Mouse (Mus musculus) thymus, adult 2 months (tissue): ENCODE data around the gene Stard3nl. TPM values are rescaled to one million over a fixed set of nuclear protein-coding genes. Genes with fewer than 3 reads are reported as not detected.
A peak's percentile ranks its signal among the peaks of the same experiment; 100 is the strongest.

Experiments used
- DNase-seq: peaks from one replicate; pipeline ENCODE4 v3.0.0; 2021
- H3K27ac ChIP-seq: fragments of 200-500 bp; 2 replicates; pipeline ENCODE4 v1.5.1; 2012; ENCODE audit warnings: low read length, control low read depth; ENCODE audit not compliant: control insufficient read depth, insufficient read depth
- H3K27me3 ChIP-seq: fragments of 200-500 bp; 2 replicates; pipeline ENCODE4 v1.6.1; 2012; ENCODE audit warnings: mild to moderate bottlenecking, low read length, moderate library complexity, mixed read lengths; ENCODE audit not compliant: control insufficient read depth, insufficient read depth
- H3K36me3 ChIP-seq: fragments of 200-500 bp; 2 replicates; pipeline ENCODE4 v1.6.1; 2012; ENCODE audit warnings: mild to moderate bottlenecking, low read length, moderate library complexity; ENCODE audit not compliant: control insufficient read depth, insufficient read depth
- H3K4me1 ChIP-seq: fragments of 200-500 bp; replicated peaks from 2 replicates; pipeline ENCODE4 v1.6.1; 2012; ENCODE audit warnings: low read length; ENCODE audit not compliant: control insufficient read depth, insufficient read depth
- H3K4me3 ChIP-seq: fragments of 200-500 bp; 2 replicates; pipeline ENCODE4 v1.5.1; 2012; ENCODE audit warnings: mild to moderate bottlenecking, low read length, control low read depth, moderate library complexity; ENCODE audit not compliant: control insufficient read depth, insufficient read depth
- CTCF ChIP-seq: fragments of 200-500 bp; IDR thresholded peaks from 2 replicates; pipeline ENCODE4 v1.5.1; 2012; ENCODE audit warnings: mild to moderate bottlenecking, control low read depth, low read length, moderate library complexity, borderline replicate concordance; ENCODE audit not compliant: control insufficient read depth, poor library complexity, insufficient read depth; ENCODE audit errors: extremely low read depth
- POLR2A ChIP-seq: fragments of 200-500 bp; IDR thresholded peaks from 2 replicates; pipeline ENCODE4 v1.6.1; 2012; ENCODE audit warnings: mild to moderate bottlenecking, low read length, control low read depth, moderate library complexity; ENCODE audit not compliant: control insufficient read depth, poor library complexity, insufficient read depth; ENCODE audit errors: extremely low read depth
- WGBS: fragments of 180-500 bp; shearing (Covaris S2); methylation state at CpG from one replicate; pipeline ENCODE4 v1.1.7; 2018; 5-methylcytosine and 5-hydroxymethylcytosine counted together
- polyA plus RNA-seq: library from polyadenylated mRNA; depleted of rRNA; stranded (reverse); fragments of >200 nt; gene quantifications from 2 replicates; pipeline ENCODE4 v1.2.3, GENCODE M21; 2012

Stard3nl gene
- polyA plus RNA-seq, 1 experiment = 17.7 TPM

- DNase-seq = no peak
- no peaks in the 10 kb centered on the region for H3K27me3 ChIP-seq
- H3K4me3 ChIP-seq = no peak overlapping the region
- H3K36me3 ChIP-seq = no peaks in the 10 kb centered on the region
- TF ChIP-seq POLR2A (no peak), CTCF (no peak)
- no peak overlapping the region for H3K27ac ChIP-seq
- 93% methylated on average over 2 of the region's 2 CpGs for WGBS
- H3K4me1 ChIP-seq = no peaks in the 10 kb centered on the region
These were observed 12.4 kb upstream of the Stard3nl start for GRCm38 (mm10) chr13:19407953-19408352.

DNA sequence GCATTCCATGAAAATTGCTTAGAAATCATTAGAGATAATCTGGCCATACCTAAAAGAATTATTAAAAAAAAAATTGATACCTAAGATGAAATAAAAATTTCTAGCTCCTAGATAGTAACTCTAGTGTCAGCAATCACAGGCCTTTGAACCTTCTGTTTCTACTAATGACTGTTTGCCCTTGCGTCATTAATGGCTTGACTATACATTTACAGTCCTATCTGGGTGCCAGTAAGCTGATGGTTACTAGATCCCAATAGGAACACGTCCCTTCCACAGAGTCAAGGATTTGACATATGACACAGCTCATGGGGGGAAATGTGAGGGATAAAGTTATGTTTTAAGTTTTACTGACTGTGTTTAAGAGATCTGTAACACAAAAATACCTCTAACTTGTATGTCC lies 9.0 kb upstream of the Stard3nl start:
- no peak for DNase-seq
- no peaks in the 10 kb centered on the region for H3K36me3 ChIP-seq
- no peak for TF ChIP-seq POLR2A
- no peak for TF ChIP-seq CTCF
- no peaks in the 10 kb centered on the region for H3K4me1 ChIP-seq
- 91% methylated on average over 2 of the region's 2 CpGs for WGBS
- H3K27me3 ChIP-seq = no peaks in the 10 kb centered on the region
- no peak overlapping the region for H3K4me3 ChIP-seq
- H3K27ac ChIP-seq = no peak overlapping the region

- Histone ChIP-seq H3K4me3 (peak overlapping the region; percentile 62), H3K27ac (no peak overlapping the region), H3K36me3 (no peaks in the 10 kb centered on the region), H3K27me3 (no peaks in the 10 kb centered on the region), H3K4me1 (peaks cover 3% of the 10 kb centered on the region; the same call in 1 of the 2 replicates)
- 6% methylated on average over 25 of the region's 25 CpGs for WGBS
- no peak for TF ChIP-seq CTCF
- TF ChIP-seq POLR2A = no peak
- no peak for DNase-seq
These were observed 552 bp downstream of the Stard3nl start for GRCm38 (mm10) chr13:19394798-19395687.

GRCm38 (mm10) chr13:19394171-19394570 lies 1.4 kb downstream of the Stard3nl start:
- 91% methylated on average over 4 of the region's 4 CpGs for WGBS
- Histone ChIP-seq H3K27ac (no peak overlapping the region), H3K4me3 (no peak overlapping the region)

GRCm38 (mm10) chr13:19393731-19394130 lies 1.9 kb downstream of the Stard3nl start:
- Histone ChIP-seq H3K4me3 (no peak overlapping the region), H3K27ac (no peak overlapping the region)

More at GRCm38 (mm10) chr13:19394171-19394570, 1.4 kb downstream of the Stard3nl start:
- no peak for TF ChIP-seq POLR2A
- no peak for TF ChIP-seq CTCF
- Histone ChIP-seq H3K36me3 (no peaks in the 10 kb centered on the region), H3K27me3 (no peaks in the 10 kb centered on the region), H3K4me1 (peaks cover 3% of the 10 kb centered on the region; the same call in 1 of the 2 replicates)
- no peak for DNase-seq

DNA sequence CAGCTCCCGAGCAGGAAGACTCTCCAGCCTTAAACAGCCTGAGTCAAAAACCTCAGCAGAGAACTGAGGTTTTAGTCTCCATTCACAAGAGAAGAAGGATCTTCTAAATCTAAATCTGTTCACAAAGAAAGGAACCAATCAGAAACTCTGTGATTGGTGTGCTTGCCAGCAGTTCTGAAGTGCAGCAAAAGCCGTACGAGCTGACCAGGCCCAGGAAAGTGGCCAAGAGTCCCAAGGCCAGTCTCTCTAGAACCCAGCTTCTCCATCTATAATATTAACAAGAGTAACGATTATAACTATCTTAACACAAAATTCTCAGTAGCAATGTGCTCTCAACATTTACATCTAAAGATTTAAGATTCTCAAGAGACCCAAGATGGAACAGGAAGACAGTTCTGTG lies 4.0 kb downstream of the Stard3nl start:
- Histone ChIP-seq H3K4me1 (peaks cover 3% of the 10 kb centered on the region; the same call in 1 of the 2 replicates), H3K36me3 (no peaks in the 10 kb centered on the region), H3K4me3 (no peak overlapping the region), H3K27ac (no peak overlapping the region), H3K27me3 (no peaks in the 10 kb centered on the region)
- WGBS = 89% methylated on average over 4 of the region's 4 CpGs
- no peak for DNase-seq
- TF ChIP-seq CTCF (no peak), POLR2A (no peak)

More at GRCm38 (mm10) chr13:19393731-19394130, 1.9 kb downstream of the Stard3nl start:
- Histone ChIP-seq H3K27me3 (no peaks in the 10 kb centered on the region), H3K36me3 (no peaks in the 10 kb centered on the region), H3K4me1 (peaks cover 3% of the 10 kb centered on the region; the same call in 1 of the 2 replicates)
- DNase-seq = no peak
- TF ChIP-seq CTCF = no peak
- no peak for TF ChIP-seq POLR2A
- WGBS = 95% methylated on average over 2 of the region's 2 CpGs
